Mouse (Mus musculus) lung, postnatal 10 days (tissue): ENCODE results near the gene Kcnf1.
"Not testable (repeated sequence)": the region's sequence is repeated elsewhere in the genome, so short reads cannot be mapped to it uniquely, and the experiment has no call there.

Experiments used
- DNase-seq: peaks from one replicate; pipeline ENCODE4 v3.0.0; 2021

Gene Kcnf1

DNA sequence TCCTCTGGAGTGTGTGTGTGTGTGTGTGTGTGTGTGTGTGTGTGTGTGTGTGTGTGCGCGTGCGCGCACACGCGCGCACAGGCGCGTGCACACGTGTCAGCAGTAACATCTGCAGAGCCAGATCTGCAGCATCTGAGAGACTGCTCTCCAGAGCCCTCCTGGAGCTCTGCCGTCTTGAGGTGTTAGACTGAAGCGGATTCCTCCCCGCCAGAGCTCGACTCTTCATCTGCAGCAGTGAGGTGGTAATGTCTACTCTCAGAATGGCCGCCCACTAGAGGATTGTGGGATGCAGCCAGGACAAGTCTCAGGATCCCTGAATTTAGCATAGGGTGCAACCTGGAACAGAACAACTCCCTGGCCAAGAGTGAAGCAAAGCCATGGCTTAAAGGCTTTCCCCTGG, 19.1 kb downstream of the Kcnf1 start:
- DNase-seq: no peak

DNA sequence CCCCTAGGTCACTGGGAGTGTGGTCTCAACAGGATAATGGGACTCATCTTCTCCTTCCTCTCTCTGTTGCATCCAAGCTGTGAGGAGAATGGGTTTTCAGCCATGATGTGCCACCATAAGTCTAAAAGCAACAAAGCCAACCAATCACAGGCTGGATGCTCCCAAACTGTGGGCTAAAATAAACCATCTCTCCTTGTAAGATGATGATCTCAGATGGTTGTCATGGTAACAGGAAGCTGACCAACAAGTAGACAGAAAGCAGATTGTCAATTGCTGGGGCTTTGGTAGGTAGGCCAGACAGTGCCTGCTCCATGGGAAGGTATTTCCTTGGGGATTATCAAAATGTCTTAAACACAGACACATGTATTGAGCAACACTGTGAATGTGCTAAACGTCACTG, 20.9 kb downstream of the Kcnf1 start:
- no peak for DNase-seq

DNA sequence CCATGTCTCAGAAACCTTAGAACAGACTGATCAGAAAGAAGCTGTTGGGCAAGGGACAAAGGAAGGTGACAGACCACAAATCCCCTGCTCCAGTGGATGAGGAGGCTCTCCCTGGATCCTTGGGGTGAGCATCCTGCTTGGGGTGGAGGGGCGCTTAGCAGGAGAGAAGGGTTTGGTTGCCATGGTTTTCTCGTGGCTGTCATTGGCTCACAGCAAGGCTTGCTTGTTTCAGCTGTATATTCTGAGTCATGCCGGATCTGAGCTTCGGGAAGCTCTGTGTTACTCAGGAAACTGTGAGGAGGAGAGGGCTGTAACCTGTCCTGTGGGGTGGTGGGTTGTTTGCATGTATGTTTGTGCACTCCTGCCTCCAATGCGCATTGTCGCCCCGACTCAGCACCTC, 23.8 kb downstream of the Kcnf1 start:
- DNase-seq: no peak

DNA sequence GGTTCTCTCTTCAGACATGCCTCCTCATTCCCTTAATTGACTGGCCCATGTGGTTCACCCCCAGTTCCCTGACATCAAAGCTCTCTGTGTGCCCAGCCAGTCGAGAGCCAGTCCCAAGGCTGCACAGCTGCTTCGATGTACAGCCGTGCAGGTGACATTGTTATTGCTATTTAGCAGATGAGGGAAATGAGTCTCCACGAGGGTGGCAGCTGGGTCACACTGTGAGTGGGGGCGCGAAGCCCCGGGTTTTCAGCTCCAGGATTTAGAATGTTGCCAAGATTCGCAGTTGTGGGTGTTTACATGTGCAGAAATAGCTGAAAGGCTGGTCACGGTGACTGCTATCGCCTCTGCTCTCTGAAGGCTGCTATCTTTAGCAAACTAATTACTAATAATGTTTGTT, 27.8 kb downstream of the Kcnf1 start:
- DNase-seq: no peak

DNA sequence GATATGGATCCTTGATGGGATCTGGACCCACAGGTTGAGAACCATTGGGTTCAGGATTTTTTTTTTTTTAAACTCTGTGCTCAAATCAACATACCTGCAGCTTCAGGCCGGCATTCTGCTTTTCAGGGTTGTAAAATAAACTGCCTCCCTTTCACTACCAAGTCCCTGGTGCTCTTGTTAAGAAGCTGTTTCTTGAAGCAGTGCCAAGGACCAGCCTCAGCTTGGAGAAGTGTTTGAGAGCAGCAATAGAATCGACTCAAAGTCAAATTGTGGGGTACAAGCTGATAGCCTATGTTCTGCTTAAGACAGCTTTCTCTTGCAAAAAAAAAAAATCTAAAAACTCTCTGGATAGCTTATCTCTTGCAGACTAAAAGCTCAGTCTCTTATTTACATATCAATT, 34.9 kb downstream of the Kcnf1 start:
- no peak for DNase-seq

DNA sequence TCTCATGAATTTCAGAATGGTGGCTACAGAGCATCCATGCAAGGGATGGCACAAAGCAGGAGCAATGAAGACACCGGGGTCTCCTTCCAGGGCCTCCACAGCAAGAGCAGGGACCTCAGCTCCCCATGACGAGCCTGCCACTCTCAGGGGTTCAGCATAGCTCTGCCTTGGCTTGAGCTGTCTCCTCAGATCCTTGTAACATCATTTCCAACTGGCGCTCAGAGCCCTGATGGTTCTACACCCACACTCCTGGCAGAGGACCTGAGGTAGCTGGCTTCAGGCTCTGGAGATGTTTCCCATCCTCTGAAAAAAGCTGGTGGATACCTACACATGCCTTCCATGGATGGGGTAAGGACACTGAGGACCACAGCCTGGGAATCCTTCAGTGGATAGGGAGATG, 36.3 kb downstream of the Kcnf1 start:
- DNase-seq: no peak

DNA sequence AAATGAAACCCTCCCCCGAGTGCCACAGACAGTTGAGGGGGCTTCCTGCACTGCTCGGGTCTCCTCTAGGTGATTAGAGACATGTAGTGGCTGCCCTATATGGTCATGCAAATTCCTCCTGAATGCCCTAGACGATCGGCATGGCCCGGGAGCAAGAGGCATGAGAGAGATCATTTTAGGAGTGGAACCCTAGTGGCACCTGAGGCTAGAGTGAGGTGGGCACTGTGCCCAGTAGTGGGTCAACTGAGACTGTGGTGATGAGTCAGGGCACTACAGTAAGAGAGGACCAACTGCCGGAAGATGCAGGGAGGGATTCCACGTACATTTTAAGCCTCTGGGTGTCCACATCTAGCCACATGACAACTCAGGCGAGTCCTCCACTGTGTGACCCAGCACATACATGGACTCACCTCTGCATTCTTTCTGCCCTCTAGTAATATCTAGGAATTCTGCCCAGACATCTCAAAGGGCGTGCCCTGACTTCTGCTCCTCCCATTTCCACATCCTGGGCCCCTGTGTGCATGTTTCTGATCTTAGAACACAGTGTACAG, 42.1 kb downstream of the Kcnf1 start:
- DNase-seq: no peak

DNA sequence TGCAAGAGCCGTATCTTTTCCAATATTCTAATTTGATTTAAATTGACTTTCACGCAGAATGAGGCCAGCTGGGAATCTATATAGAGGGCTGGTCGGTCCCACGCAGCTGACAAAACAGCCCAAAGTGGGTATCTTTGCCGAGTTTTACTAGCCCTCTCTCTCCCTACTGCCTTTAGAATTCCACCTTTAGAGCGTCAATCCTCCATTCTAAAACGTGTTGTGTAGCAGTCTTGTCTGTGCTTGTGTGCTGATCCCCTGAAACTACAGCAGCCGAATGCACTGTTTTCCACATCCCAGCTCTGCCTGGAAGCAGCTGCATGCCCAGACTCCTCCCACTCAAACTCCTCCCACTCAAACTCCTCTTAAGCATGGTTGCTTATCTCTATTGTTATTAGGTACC, 44.4 kb downstream of the Kcnf1 start:
- DNase-seq: no peak

DNA sequence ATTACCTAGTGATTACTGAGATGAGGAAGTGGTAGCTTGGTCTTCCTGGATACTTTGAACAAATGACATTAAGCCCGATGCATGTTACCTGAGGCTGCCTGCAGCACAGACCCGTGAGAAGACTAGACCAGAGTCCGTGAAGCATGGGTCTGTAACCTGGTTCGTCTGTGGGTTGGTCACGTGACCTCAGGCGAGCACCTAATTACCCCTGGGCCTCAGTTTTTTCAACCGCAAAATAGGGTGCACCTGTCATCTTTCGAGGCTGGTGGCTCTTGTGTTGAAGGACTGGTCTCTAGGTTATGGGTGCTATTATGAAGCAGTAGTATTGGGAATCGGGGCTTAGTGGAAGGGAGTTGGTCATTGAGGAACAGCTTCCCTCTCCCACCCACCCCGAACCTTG, 45.1 kb downstream of the Kcnf1 start:
- DNase-seq: no peak

DNA sequence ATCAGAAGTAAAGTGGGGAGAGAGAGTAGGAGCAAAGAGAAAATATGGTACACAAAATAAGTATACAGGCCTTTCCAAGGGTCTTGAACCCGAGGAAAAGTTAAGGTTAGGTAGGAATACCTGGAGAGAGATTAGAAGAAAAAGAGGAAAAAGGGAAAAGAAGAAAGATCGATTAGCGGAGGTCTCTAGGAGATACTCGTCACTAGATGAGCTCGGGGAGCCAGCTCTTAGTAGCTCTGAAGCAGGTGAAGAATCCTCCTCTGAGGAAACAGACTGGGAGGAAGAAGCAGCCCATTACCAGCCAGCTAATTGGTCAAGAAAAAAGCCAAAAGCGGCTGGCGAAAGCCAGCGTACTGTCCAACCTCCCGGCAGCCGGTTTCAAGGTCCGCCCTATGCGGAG, 53.8 kb downstream of the Kcnf1 start:
- DNase-seq: not testable (repeated sequence)
